Mouse (Mus musculus): Measurements from ENCODE around the gene Ganc. TPM values are rescaled to one million over a fixed set of nuclear protein-coding genes. Genes with fewer than 3 reads are reported as not detected.

Gene Ganc
- polyA plus RNA-seq, 1 experiment from 2014 or later = 10.8 TPM

DNA sequence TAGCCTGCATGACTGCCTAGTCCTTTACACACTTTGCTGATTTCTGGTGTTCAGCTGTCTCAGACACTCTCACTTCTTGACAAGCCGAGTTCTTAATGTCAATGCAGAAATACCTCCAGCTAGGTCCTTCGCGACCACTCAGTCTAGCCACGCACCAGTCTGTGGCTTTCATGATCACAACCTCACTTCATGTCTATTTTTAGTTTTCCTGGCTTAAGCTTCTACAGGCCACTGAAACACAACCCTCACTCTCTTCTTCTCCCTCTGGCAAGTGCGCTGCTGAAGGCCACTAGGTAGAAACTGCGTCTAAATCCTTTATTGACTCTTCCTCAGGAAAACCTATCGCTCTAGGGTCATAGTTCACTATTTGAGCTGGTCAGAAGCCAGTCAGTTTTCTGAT is 59.6 kb downstream of the Ganc start:
- no peak for ATAC-seq (ENCODE audit: low FRiP score, low TSS enrichment)
- Histone ChIP-seq H3K27ac (ENCODE audit: low read depth, low read length) (no peak overlapping the region), H3K27me3 (ENCODE audit: control insufficient read depth, insufficient read depth, low read length) (no peaks in the 10 kb centered on the region), H3K9ac (ENCODE audit: low read depth, low read length) (no peak overlapping the region), H3K4me3 (ENCODE audit: low read length) (no peak overlapping the region), H3K4me1 (ENCODE audit: control insufficient read depth, insufficient read depth, low read length) (no peaks in the 10 kb centered on the region), H3K9me3 (ENCODE audit: control insufficient read depth, low read length) (no peaks in the 10 kb centered on the region), H3K36me3 (ENCODE audit: control insufficient read depth, insufficient read depth, low read length) (no peaks in the 10 kb centered on the region), H3K4me2 (replicated peaks; ENCODE audit: low read depth, low read length) (no peak overlapping the region)
- WGBS = 90% methylated on average over 7 of the region's 7 CpGs

DNA sequence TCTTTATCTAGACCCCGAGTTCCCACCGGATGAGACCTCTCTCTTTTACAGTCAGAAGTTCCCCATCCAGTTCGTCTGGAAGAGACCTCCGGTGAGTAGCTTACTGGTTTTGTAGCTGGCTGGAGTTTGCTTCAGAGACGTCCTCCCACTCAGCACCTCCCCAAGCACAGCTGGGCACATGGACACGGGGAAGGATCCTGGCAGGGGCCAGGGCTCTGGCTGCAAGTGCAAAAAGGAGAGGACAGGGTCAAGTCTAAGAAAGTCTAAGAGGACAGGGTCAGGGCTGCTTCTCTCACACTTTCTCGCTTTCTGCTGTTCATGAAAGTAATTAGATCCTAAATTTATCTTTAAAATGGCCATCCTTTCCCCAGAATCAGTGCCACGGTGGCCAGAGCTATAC is 60.4 kb downstream of the Ganc start:
- 73% methylated on average over 8 of the region's 8 CpGs for WGBS
- Histone ChIP-seq H3K9me3 (ENCODE audit: control insufficient read depth, low read length) (no peaks in the 10 kb centered on the region), H3K27me3 (ENCODE audit: control insufficient read depth, insufficient read depth, low read length) (no peaks in the 10 kb centered on the region), H3K9ac (ENCODE audit: low read depth, low read length) (no peak overlapping the region), H3K4me2 (replicated peaks; ENCODE audit: low read depth, low read length) (no peak overlapping the region), H3K4me3 (ENCODE audit: low read length) (no peak overlapping the region), H3K36me3 (ENCODE audit: control insufficient read depth, insufficient read depth, low read length) (no peaks in the 10 kb centered on the region), H3K4me1 (ENCODE audit: control insufficient read depth, insufficient read depth, low read length) (no peaks in the 10 kb centered on the region), H3K27ac (ENCODE audit: low read depth, low read length) (no peak overlapping the region)
- no peak for ATAC-seq (ENCODE audit: low FRiP score, low TSS enrichment)

DNA sequence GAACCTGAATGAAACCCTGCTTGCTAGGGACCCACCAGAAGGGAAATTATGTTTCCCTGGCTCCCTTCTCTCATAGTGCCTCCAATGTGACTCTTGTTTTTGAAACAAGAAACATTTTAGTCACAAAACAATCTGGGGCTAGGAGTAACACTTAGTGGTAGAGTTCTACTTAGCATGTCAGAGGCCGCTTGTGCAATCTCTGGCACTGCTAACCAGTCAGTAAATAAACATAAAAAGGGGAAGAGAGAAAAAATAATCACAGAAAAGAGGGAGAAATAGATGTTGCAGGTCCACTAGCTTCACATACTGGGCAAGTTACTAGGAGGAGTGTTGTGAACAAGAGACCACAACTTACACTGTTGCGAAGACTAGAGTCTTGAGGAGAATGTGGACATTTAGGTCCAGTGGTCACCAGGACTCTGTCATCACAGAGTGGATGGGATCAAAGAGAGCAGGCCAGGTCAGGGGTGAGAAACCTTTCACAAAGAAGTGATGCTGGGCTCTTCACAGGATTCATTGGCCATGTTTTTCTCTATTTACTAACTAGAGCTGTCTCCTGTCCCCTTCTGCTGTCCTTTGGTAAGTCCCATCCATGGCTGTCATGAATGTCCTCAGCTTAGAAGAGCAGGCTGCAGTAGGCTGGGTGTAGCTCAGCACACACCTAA is 61.2 kb downstream of the Ganc start:
- 91% methylated on average over 2 of the region's 2 CpGs for WGBS
- H3K27ac ChIP-seq (ENCODE audit: low read depth, low read length) = no peak overlapping the region
- H3K4me2 ChIP-seq (replicated peaks; ENCODE audit: low read depth, low read length) = no peak overlapping the region
- no peaks in the 10 kb centered on the region for H3K4me1 ChIP-seq (ENCODE audit: control insufficient read depth, insufficient read depth, low read length)
- H3K36me3 ChIP-seq (ENCODE audit: control insufficient read depth, insufficient read depth, low read length) = no peaks in the 10 kb centered on the region
- no peak overlapping the region for H3K9ac ChIP-seq (ENCODE audit: low read depth, low read length)
- no peaks in the 10 kb centered on the region for H3K27me3 ChIP-seq (ENCODE audit: control insufficient read depth, insufficient read depth, low read length)
- H3K9me3 ChIP-seq (ENCODE audit: control insufficient read depth, low read length) = no peaks in the 10 kb centered on the region
- H3K4me3 ChIP-seq (ENCODE audit: low read length) = no peak overlapping the region
- ATAC-seq (ENCODE audit: low FRiP score, low TSS enrichment) = no peak

DNA sequence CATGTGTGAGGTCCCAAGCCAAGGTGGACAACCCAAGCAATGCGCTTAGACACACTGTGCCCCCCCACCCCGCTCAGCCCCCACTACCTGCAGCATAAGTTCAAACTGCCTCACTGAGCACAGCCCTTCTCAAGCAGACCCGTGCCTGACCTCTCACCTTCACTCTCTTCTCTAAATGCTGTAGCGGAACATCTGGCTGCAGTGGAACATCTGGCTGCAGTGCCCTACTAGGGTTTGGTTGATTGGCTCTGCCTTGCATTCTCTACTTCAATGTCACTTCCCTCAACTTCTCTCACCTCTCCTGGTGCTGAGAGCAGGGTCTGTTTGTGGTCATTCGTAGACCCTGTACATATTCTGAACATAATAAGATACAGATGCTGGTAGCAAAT is 61.7 kb downstream of the Ganc start:
- Histone ChIP-seq H3K27ac (ENCODE audit: low read depth, low read length) (no peak overlapping the region), H3K4me3 (ENCODE audit: low read length) (no peak overlapping the region), H3K9me3 (ENCODE audit: control insufficient read depth, low read length) (no peaks in the 10 kb centered on the region), H3K4me2 (replicated peaks; ENCODE audit: low read depth, low read length) (no peak overlapping the region), H3K4me1 (ENCODE audit: control insufficient read depth, insufficient read depth, low read length) (no peaks in the 10 kb centered on the region), H3K9ac (ENCODE audit: low read depth, low read length) (no peak overlapping the region), H3K36me3 (ENCODE audit: control insufficient read depth, insufficient read depth, low read length) (no peaks in the 10 kb centered on the region), H3K27me3 (ENCODE audit: control insufficient read depth, insufficient read depth, low read length) (no peaks in the 10 kb centered on the region)
- no peak for ATAC-seq (ENCODE audit: low FRiP score, low TSS enrichment)
- WGBS = 81% methylated on average over 5 of the region's 5 CpGs

DNA sequence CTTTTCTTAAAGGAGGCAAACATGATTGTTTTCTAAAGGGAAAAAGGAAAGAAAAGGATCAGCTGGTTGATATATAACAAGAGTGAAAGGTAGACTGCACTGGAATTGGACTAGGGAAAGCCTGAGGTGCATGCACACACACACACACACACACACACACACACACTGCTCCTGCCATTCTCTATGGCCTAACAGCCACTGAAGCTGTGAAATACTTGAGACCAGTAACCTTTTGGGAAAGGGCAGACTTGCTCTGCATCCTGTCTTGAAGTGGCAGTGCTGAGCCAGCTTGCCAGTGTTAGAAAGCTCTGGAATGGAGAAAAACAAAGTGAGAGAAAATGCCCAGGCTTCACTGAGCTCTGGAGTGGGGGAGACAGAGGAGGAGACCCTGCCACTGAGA is 64.3 kb downstream of the Ganc start:
- ATAC-seq (ENCODE audit: low FRiP score, low TSS enrichment) = no peak

GRCm38 (mm10) chr2:120469220-120469619 is 65.5 kb downstream of the Ganc start:
- Histone ChIP-seq H3K9ac (ENCODE audit: low read depth, low read length) (no peak overlapping the region), H3K4me1 (ENCODE audit: control insufficient read depth, insufficient read depth, low read length) (no peaks in the 10 kb centered on the region), H3K4me3 (ENCODE audit: low read length) (no peak overlapping the region), H3K27me3 (ENCODE audit: control insufficient read depth, insufficient read depth, low read length) (no peaks in the 10 kb centered on the region), H3K9me3 (ENCODE audit: control insufficient read depth, low read length) (no peaks in the 10 kb centered on the region), H3K27ac (ENCODE audit: low read depth, low read length) (no peak overlapping the region), H3K36me3 (ENCODE audit: control insufficient read depth, insufficient read depth, low read length) (no peaks in the 10 kb centered on the region), H3K4me2 (replicated peaks; ENCODE audit: low read depth, low read length) (no peak overlapping the region)
- 95% methylated on average over 3 of the region's 3 CpGs for WGBS
- ATAC-seq (ENCODE audit: low FRiP score, low TSS enrichment) = no peak

More for the DNA sequence above, 64.3 kb downstream of the Ganc start:
- Histone ChIP-seq H3K27me3 (ENCODE audit: control insufficient read depth, insufficient read depth, low read length) (no peaks in the 10 kb centered on the region), H3K36me3 (ENCODE audit: control insufficient read depth, insufficient read depth, low read length) (no peaks in the 10 kb centered on the region), H3K4me1 (ENCODE audit: control insufficient read depth, insufficient read depth, low read length) (no peaks in the 10 kb centered on the region), H3K4me3 (ENCODE audit: low read length) (no peak overlapping the region), H3K9me3 (ENCODE audit: control insufficient read depth, low read length) (no peaks in the 10 kb centered on the region), H3K27ac (ENCODE audit: low read depth, low read length) (no peak overlapping the region), H3K9ac (ENCODE audit: low read depth, low read length) (no peak overlapping the region), H3K4me2 (replicated peaks; ENCODE audit: low read depth, low read length) (no peak overlapping the region)

- Histone ChIP-seq H3K4me2 (replicated peaks; ENCODE audit: low read depth, low read length) (no peak overlapping the region), H3K9ac (ENCODE audit: low read depth, low read length) (no peak overlapping the region), H3K27ac (ENCODE audit: low read depth, low read length) (no peak overlapping the region), H3K9me3 (ENCODE audit: control insufficient read depth, low read length) (no peaks in the 10 kb centered on the region), H3K27me3 (ENCODE audit: control insufficient read depth, insufficient read depth, low read length) (no peaks in the 10 kb centered on the region), H3K4me1 (ENCODE audit: control insufficient read depth, insufficient read depth, low read length) (no peaks in the 10 kb centered on the region), H3K36me3 (ENCODE audit: control insufficient read depth, insufficient read depth, low read length) (no peaks in the 10 kb centered on the region), H3K4me3 (ENCODE audit: low read length) (no peak overlapping the region)
- WGBS = 92% methylated on average over 10 of the region's 10 CpGs
- no peak for ATAC-seq (ENCODE audit: low FRiP score, low TSS enrichment)
These were observed 66.0 kb downstream of the Ganc start for GRCm38 (mm10) chr2:120469715-120470114.

GRCm38 (mm10) chr2:120470856-120471255 is 67.2 kb downstream of the Ganc start:
- Histone ChIP-seq H3K27me3 (ENCODE audit: control insufficient read depth, insufficient read depth, low read length) (no peaks in the 10 kb centered on the region), H3K4me2 (replicated peaks; ENCODE audit: low read depth, low read length) (no peak overlapping the region), H3K36me3 (ENCODE audit: control insufficient read depth, insufficient read depth, low read length) (no peaks in the 10 kb centered on the region), H3K9ac (ENCODE audit: low read depth, low read length) (no peak overlapping the region), H3K27ac (ENCODE audit: low read depth, low read length) (no peak overlapping the region), H3K4me1 (ENCODE audit: control insufficient read depth, insufficient read depth, low read length) (no peaks in the 10 kb centered on the region), H3K9me3 (ENCODE audit: control insufficient read depth, low read length) (no peaks in the 10 kb centered on the region), H3K4me3 (ENCODE audit: low read length) (no peak overlapping the region)
- ATAC-seq (ENCODE audit: low FRiP score, low TSS enrichment) = no peak
- WGBS = 66% methylated on average over 4 of the region's 4 CpGs

- no peaks in the 10 kb centered on the region for H3K27me3 ChIP-seq (ENCODE audit: control insufficient read depth, insufficient read depth, low read length)
- H3K4me2 ChIP-seq (replicated peaks; ENCODE audit: low read depth, low read length) = no peak overlapping the region
- no peak overlapping the region for H3K27ac ChIP-seq (ENCODE audit: low read depth, low read length)
- no peaks in the 10 kb centered on the region for H3K36me3 ChIP-seq (ENCODE audit: control insufficient read depth, insufficient read depth, low read length)
- no peak overlapping the region for H3K9ac ChIP-seq (ENCODE audit: low read depth, low read length)
- H3K4me1 ChIP-seq (ENCODE audit: control insufficient read depth, insufficient read depth, low read length) = no peaks in the 10 kb centered on the region
- no peak overlapping the region for H3K4me3 ChIP-seq (ENCODE audit: low read length)
- ATAC-seq (ENCODE audit: low FRiP score, low TSS enrichment) = no peak
- WGBS = 78% methylated on average over 13 of the region's 13 CpGs
- H3K9me3 ChIP-seq (ENCODE audit: control insufficient read depth, low read length) = no peaks in the 10 kb centered on the region
These were observed 72.8 kb downstream of the Ganc start for GRCm38 (mm10) chr2:120476277-120477087.
